Mouse (Mus musculus) embryonic facial prominence, embryonic 10.5 days (tissue): ENCODE results near the gene Mre11a. TPM values are rescaled to one million over a fixed set of nuclear protein-coding genes. Genes with fewer than 3 reads are reported as not detected.
A peak's percentile ranks its signal among the peaks of the same experiment; 100 is the strongest.

Experiments
- DNase-seq: peaks from one replicate; pipeline ENCODE4 v3.0.0-alpha.2; 2017; ENCODE audit warnings: low spot score
- H3K27ac ChIP-seq: fragments of 300-500 bp; sonication (generic); replicated peaks from 2 replicates; pipeline ENCODE4 v1.5.1; 2016; ENCODE audit warnings: mild to moderate bottlenecking
- H3K27me3 ChIP-seq: fragments of 300-500 bp; sonication (generic); replicated peaks from 2 replicates; pipeline ENCODE4 v1.6.1; 2016; ENCODE audit warnings: low read depth, mild to moderate bottlenecking; ENCODE audit not compliant: poor library complexity, severe bottlenecking
- H3K36me3 ChIP-seq: fragments of 300-500 bp; sonication (generic); replicated peaks from 2 replicates; pipeline ENCODE4 v1.6.1; 2016; ENCODE audit warnings: mild to moderate bottlenecking, moderate library complexity
- H3K4me1 ChIP-seq: fragments of 300-500 bp; sonication (generic); 2 replicates; pipeline ENCODE4 v1.6.1; 2016
- H3K4me3 ChIP-seq: fragments of 300-500 bp; sonication (generic); 2 replicates; pipeline ENCODE4 v1.5.1; 2016; ENCODE audit warnings: mild to moderate bottlenecking, moderate library complexity
- H3K9me3 ChIP-seq: fragments of 300-500 bp; sonication (generic); 2 replicates; pipeline ENCODE4 v1.6.1; 2016; ENCODE audit warnings: mild to moderate bottlenecking
- WGBS: fragments of 180-500 bp; shearing (Covaris S2); methylation state at CpG from one replicate; pipeline ENCODE4 v1.1.7; 2016; 5-methylcytosine and 5-hydroxymethylcytosine counted together
- polyA plus RNA-seq: library from polyadenylated mRNA; unstranded; fragments of >200 nt; fragmentation: Nextera tagmentation; extraction: Ambion mirVana; gene quantifications from 2 replicates; pipeline ENCODE4 v1.2.1, GENCODE M21; 2016

The Mre11a gene
- polyA plus RNA-seq, 1 experiment from 2014 or later, result 38.5 TPM

DNA sequence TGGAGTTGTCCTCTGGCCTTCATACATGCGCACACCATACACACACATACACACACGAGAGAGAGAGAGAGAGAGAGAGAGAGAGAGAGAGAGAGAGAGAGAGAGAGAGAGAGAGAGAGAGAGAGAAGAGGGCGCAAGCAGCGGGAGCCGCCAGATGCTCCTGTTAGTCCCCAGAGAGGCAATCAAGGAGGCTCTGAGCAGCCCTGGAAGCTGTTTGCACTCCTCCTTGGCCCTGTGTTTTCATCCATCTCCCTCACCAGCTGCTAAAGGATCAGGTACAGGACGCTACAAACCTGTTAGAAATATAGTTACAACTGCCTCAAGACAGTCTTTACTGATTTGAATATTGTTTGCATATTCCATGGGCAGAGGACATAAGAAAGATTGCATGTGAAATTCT lies 14.6 kb upstream of the Mre11a start:
- H3K4me1 ChIP-seq, result peaks cover 18% of the 10 kb centered on the region
- 49% methylated on average over 6 of the region's 6 CpGs for WGBS
- no peaks in the 10 kb centered on the region for H3K36me3 ChIP-seq
- H3K9me3 ChIP-seq, result no peaks in the 10 kb centered on the region
- no peak overlapping the region for H3K4me3 ChIP-seq
- peaks cover 20% of the 10 kb centered on the region for H3K27me3 ChIP-seq
- no peak overlapping the region for H3K27ac ChIP-seq
- no peak for DNase-seq

DNA sequence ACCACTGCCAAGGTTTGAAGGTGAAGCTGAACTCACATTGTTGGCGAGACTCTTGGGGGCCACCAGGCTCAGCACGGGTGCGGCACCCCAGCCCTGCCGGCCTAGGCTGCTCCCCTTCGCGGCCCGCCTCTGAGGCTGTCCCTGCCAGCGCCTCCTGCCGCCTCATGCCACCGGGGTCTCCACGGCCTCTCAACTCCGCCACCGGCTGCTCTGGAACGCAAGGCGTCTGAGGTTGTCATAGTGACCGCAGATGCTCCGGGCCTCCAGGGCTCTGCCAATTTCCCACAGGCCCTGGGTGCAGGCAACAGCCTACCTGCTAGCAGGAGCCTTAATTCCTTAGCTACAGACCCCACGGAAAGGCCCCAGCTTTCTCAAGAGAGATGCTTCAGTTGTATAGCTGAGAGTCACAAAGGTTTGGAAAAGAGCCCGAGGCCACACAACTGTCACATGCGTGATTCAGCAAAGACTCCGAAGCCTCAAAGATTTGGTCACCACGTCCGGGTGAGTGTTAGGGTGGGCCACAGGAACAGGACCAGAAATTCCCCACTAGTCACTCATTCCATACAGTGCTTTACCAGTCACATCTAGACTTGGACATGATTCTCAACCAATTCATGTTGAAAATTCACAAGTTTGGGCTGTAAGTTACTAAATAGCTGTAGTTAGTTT lies 13.5 kb upstream of the Mre11a start, which contains the start of gene 1700012B09Rik:
TSS of gene 1700012B09Rik (minus strand) at position 228 of the 669 bp plus-strand sequence.
- 17% methylated on average over 23 of the region's 23 CpGs for WGBS
- H3K4me3 ChIP-seq, result peak within 1 kb of the TSS; percentile 28; the same call in 1 of the 2 replicates
- no peaks in the 10 kb centered on the region for H3K9me3 ChIP-seq
- peaks cover 18% of the 10 kb centered on the region for H3K4me1 ChIP-seq
- no peaks in the 10 kb centered on the region for H3K36me3 ChIP-seq
- H3K27me3 ChIP-seq, result peaks cover 20% of the 10 kb centered on the region
- peak; percentile 52 for DNase-seq
- no peak within 1 kb of the TSS for H3K27ac ChIP-seq

DNA sequence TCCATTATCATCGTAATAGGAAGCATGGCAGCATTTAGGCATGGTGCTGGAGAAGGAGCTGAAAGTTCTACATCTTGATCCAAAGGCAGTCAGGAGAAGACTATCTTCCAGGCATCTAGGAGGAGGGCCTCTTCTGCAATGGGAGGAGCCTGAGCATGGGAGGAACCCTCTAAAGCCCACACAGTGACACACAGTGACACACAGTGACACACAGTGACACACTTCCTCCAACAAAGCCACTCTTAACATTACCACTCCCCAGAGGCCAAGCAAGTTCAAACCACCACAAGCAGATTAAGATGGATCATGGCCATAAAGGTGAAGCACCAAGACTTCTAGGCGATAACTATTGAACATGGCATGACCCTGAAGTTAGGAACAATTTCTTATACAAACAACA lies 12.4 kb upstream of the Mre11a start:
- no peak for DNase-seq
- no peaks in the 10 kb centered on the region for H3K9me3 ChIP-seq
- H3K27me3 ChIP-seq, result peaks cover 20% of the 10 kb centered on the region
- peaks cover 18% of the 10 kb centered on the region for H3K4me1 ChIP-seq
- H3K4me3 ChIP-seq, result no peak overlapping the region
- H3K27ac ChIP-seq, result no peak overlapping the region
- H3K36me3 ChIP-seq, result no peaks in the 10 kb centered on the region
- WGBS, result 92% methylated on average over 2 of the region's 2 CpGs

DNA sequence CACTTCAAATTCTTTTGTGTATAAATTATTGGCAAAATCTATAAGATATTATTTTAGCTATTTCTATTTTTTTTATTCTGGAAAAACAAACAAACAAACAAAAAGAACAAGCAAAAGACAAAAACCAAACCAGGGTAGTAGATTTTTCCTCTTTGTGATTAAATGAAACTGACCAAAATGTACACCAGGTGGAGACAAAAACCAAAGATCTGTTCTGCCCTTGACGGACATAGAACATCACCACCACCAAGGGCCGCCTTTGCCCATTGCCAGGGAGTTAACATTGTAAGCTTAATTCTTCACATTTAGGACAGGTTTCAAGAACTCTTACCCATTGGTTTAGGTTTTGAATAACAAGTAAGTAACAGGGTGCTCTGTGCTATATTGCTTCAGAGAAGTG lies 10.6 kb upstream of the Mre11a start:
- no peak overlapping the region for H3K27ac ChIP-seq
- peaks cover 18% of the 10 kb centered on the region for H3K4me1 ChIP-seq
- 54% methylated on average over 2 of the region's 2 CpGs for WGBS
- no peak for DNase-seq
- peaks cover 15% of the 10 kb centered on the region for H3K27me3 ChIP-seq
- no peaks in the 10 kb centered on the region for H3K36me3 ChIP-seq
- H3K4me3 ChIP-seq, result no peak overlapping the region
- no peaks in the 10 kb centered on the region for H3K9me3 ChIP-seq

DNA sequence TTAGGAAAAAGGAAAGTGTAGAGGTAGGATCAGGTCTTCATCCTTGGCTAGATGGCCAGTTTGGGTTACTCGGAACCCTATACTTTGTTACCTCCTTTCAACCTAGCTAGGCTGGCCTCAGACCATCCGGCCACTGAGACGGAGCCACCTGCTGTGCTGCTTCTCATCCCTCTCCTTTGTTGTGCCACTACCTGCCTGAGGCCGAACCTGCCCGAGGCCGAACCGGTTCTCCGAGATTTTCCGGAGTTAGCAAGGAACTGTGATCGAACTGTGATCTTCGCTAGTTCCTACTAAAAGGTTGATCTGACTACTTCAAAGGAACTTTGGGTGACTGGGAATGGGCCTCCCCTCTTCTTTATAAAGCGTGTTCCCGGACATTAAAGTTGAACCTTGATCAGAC lies 6.1 kb upstream of the Mre11a start:
- Histone ChIP-seq H3K27ac (no peak overlapping the region), H3K9me3 (no peaks in the 10 kb centered on the region), H3K4me1 (no peaks in the 10 kb centered on the region), H3K4me3 (no peak overlapping the region), H3K27me3 (no peaks in the 10 kb centered on the region), H3K36me3 (peaks cover 31% of the 10 kb centered on the region)
- peak; percentile 31 for DNase-seq
- WGBS, result 29% methylated on average over 13 of the region's 13 CpGs

DNA sequence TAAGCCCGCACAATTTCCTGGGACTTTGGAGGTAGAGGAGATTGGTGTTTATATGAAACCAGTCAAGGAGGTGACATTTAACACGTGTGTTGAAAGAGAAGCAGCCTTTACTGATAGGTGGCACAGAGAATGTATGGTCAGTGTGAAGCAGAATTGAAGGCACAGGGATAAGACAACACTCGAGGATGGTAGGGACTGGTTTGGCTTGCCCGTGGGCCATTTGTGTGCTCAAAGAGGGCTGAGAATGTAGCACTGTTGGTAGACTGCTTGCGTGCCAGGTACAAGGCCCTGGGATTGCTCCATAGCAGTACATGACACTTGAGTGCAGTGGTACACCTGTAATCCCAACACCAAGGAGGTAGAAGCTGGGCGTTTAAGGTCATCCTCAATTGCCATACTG lies 2.9 kb downstream of the Mre11a start:
- Histone ChIP-seq H3K27ac (no peak overlapping the region), H3K4me1 (peaks cover 11% of the 10 kb centered on the region), H3K4me3 (no peak overlapping the region), H3K9me3 (no peaks in the 10 kb centered on the region), H3K27me3 (no peaks in the 10 kb centered on the region), H3K36me3 (peaks cover 65% of the 10 kb centered on the region)
- no peak for DNase-seq
- WGBS, result 92% methylated on average over 6 of the region's 6 CpGs

DNA sequence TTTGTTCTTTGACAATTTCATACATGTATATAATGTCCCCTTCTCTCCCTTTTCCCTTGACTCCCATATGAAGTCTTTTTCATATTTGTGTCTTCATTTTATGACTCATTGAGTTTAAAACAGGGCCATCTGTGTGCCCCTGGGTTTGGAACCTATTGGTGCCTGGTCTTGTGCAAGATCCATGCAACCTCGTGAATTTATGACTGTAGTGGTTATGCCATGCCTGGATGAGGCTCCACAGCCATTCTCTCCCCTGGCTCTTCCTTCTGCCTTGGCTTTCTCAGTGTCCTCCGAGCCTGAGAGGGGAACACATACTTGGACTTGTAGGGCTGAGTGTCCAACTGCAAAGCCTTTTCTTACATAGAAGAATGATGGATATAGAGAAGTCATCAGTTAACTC lies 21.3 kb downstream of the Mre11a start:
- Histone ChIP-seq H3K4me1 (no peaks in the 10 kb centered on the region), H3K9me3 (no peaks in the 10 kb centered on the region), H3K4me3 (no peak overlapping the region), H3K27me3 (no peaks in the 10 kb centered on the region), H3K36me3 (peaks cover 96% of the 10 kb centered on the region), H3K27ac (no peak overlapping the region)
- 90% methylated on average over 2 of the region's 2 CpGs for WGBS
- DNase-seq, result no peak

DNA sequence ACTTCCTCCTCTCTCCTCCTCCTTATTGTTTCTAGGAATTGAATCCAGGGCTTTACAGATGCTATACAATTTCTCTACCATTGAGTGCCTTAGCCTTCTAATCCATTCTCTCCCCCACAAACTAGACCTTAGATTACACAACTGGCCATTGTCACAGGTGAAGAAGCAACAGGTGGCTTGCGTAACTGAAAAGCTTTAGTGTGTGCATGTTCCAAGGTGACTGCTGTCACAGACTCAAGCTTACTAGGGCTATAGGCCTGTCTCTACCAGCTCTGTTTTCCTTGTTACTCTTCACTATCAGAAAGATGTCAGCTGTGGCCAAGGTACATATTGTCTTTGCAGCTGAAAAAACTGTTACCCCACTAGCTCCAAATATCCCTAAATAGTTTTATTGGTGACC lies 22.3 kb downstream of the Mre11a start:
- peaks cover 96% of the 10 kb centered on the region for H3K36me3 ChIP-seq
- no peaks in the 10 kb centered on the region for H3K27me3 ChIP-seq
- no peak overlapping the region for H3K27ac ChIP-seq
- no peaks in the 10 kb centered on the region for H3K9me3 ChIP-seq
- no peaks in the 10 kb centered on the region for H3K4me1 ChIP-seq
- no peak overlapping the region for H3K4me3 ChIP-seq
- WGBS, result 91% methylated on average over 1 of the region's 1 CpGs
- DNase-seq, result no peak

DNA sequence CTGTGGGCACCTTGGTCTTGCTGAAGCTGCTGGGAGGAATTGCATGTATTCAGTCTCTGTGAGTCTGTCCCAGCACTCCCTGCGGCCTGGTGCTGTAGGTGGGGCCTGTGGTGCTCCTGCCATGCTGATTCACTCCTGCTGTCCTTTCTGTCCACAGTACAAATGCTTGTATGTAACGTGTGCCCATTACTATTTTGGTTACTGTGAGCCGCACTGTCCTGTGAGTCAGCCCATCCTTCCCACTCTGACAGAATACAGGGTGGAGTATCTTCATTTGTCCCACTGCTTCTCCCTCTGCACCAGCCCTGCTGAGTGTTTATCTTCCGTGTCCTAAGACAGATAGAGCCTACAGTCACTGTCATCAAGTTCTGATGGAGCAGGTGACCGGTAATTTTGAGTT lies 25.7 kb downstream of the Mre11a start:
- Histone ChIP-seq H3K27ac (no peak overlapping the region), H3K4me3 (no peak overlapping the region), H3K27me3 (no peaks in the 10 kb centered on the region), H3K9me3 (no peaks in the 10 kb centered on the region), H3K36me3 (peaks cover 97% of the 10 kb centered on the region), H3K4me1 (no peaks in the 10 kb centered on the region)
- DNase-seq, result no peak
- 95% methylated on average over 5 of the region's 5 CpGs for WGBS

DNA sequence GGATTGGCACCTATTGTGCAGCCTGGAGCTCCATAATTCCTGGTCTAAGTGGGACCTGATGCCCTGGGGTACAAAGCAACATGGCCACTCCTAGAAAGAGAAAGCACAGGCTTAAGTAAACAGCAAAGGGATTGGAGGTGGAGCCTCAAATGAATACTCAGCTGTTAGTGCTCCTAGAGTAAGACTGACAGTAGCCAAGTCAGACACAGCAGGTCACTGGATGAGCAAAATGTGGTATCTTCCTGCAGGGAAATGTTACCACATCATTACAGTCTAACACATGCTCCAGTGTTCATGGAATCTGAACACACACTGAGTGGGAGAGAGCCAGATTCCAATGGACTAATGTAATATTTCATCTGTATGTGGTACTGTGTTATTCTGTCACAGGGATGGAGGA lies 36.9 kb downstream of the Mre11a start:
- Histone ChIP-seq H3K27me3 (no peaks in the 10 kb centered on the region), H3K36me3 (peaks cover 93% of the 10 kb centered on the region)

DNA sequence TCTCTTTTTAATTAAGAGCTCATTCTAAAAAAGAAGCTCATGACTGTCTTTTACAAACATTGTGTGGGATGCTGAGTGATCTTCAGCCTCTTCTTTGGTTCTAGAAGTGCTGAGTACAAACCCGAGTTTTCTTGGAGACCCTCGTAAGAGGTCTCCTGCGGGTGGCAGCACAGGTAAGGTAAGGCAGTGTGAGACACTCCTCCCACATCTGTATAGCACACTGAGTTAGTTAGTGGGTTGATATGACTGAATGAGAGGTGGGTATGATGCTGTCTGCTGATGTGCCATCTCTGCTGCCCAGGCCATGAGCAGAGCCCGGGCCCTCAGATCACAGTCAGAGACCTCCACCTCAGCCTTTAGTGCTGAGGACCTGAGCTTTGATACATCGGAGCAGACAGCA lies 40.4 kb downstream of the Mre11a start:
- WGBS, result 90% methylated on average over 5 of the region's 5 CpGs
- Histone ChIP-seq H3K27ac (no peak overlapping the region), H3K4me1 (no peaks in the 10 kb centered on the region), H3K4me3 (no peak overlapping the region), H3K27me3 (no peaks in the 10 kb centered on the region), H3K36me3 (peaks cover 89% of the 10 kb centered on the region), H3K9me3 (no peaks in the 10 kb centered on the region)
- DNase-seq, result no peak

More for the DNA sequence above, 36.9 kb downstream of the Mre11a start:
- Histone ChIP-seq H3K9me3 (no peaks in the 10 kb centered on the region), H3K4me1 (no peaks in the 10 kb centered on the region), H3K27ac (no peak overlapping the region), H3K4me3 (no peak overlapping the region)
- no peak for DNase-seq

DNA sequence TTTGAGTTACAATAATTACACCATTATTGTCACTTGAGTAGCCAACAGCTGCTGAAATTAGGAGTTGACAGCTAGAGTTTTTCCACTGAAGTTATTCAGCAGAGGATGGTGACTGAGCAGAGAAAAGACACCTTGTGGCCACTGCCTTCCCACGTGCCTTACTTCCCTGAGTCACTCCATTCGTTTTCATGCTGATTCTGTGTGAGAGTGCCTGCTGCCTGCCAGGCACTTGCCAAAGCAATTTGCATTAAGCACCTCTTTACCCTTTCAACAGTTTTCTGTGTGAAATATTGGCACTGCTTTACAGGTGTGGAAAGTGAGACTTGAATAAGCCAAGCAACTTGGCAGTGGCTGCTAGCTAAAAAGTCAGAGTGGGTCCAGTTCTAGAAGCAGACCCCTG lies 43.4 kb downstream of the Mre11a start:
- no peak overlapping the region for H3K27ac ChIP-seq
- no peaks in the 10 kb centered on the region for H3K9me3 ChIP-seq
- no peaks in the 10 kb centered on the region for H3K4me1 ChIP-seq
- no peaks in the 10 kb centered on the region for H3K27me3 ChIP-seq
- no peak overlapping the region for H3K4me3 ChIP-seq
- peaks cover 87% of the 10 kb centered on the region for H3K36me3 ChIP-seq
- WGBS, result 88% methylated on average over 2 of the region's 2 CpGs
- no peak for DNase-seq

DNA sequence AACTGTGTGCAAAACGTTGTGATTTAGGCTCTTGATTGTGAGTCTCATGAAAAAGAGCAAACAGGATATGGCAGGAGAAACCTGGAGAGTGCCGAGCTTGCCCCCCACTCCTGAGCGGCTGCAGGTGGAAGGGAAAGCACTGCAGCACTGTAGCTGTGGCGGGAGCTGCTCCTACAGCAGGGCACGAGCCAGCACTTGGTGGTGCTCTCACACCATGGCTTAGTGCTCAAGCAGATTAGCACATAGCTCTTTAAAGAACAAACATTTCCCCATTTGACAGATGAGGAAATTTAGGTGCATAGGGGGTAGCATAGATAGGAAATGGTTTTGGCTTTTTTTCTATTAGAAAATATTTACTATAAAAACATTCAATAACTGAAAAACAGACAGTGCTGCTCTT lies 47.6 kb downstream of the Mre11a start:
- Histone ChIP-seq H3K36me3 (peaks cover 90% of the 10 kb centered on the region), H3K27ac (no peak overlapping the region), H3K4me1 (no peaks in the 10 kb centered on the region), H3K27me3 (no peaks in the 10 kb centered on the region), H3K9me3 (no peaks in the 10 kb centered on the region), H3K4me3 (no peak overlapping the region)
- WGBS, result 81% methylated on average over 5 of the region's 5 CpGs
- DNase-seq, result no peak
